Mouse (Mus musculus): ENCODE measurements around the gene Ephx4.

DNA sequence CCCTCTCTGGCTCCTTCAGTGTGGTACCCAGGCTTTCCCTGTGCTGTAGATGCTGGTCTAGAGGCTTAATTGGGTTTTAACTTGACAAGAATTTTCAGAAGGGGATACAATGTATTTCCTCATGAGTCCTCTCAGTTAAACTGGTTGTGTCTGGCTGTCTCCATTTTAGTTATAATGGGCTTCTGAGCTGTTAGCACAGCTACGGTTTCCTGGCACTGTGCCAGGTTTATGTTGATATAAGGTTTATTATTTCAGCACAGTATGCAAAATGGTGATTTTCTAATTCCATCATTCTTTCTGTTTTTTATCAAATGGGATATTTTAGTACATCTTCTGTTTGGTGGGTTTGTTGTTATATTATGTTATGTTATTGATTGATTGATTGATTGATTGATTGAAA is 19.1 kb downstream of the Ephx4 start:
- TF ChIP-seq POLR2A (IDR thresholded peaks at IDR 0.05; ENCODE audit: low read depth, low read length) (no peak), CTCF (conservative IDR thresholded peaks at IDR 0.05; ENCODE audit: insufficient read depth, insufficient read length, low read depth, low read length) (no peak)
